12 mouse cellular contexts compared by ENCODE assay signal in the genomic region with DNA sequence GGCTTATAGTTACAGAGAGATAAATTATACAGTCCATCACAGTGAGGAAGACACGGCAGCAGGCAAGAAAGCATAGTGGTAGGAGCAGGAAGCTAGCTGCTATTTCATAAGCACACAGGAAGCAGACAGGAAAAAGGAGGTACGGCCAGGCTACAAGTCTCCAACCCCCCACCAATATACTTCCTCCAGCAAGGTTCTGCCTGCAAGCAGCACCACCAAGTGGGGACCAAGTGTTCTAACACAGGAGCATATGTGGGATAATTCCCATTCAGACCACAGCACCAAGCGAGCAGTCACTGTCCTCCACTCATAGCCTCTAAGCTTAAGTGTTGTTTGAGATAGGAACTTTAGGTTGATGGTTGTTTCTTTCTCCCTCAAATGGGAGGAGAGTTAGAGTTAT. TPM values are rescaled to one million over a fixed set of nuclear protein-coding genes. Genes with fewer than 3 reads are reported as not detected.
DNase-seq lines count a peak whose midpoint lies in the region; ATAC-seq and TF ChIP-seq lines count a peak whose summit lies in the region.
"Had no signal": no experiment of that assay in that cellular context is flagged by ENCODE, and none has a peak within 500 bp of the region (broad histone marks: within the 10 kb centered on the region; RNA-seq: fewer than 3 reads in every experiment).

No protein-coding gene starts in this region.

- DNase-seq in embryo, embryonic 10 days (ENCODE audit: low spot score), result peak; percentile 17
- DNase-seq in embryo, embryonic 9.5 days (ENCODE audit: extremely low spot score), result no peak
- DNase-seq in left cerebral cortex, adult 2 months (ENCODE audit: extremely low spot score in 1 of 2, low spot score in 2 of 2), result no peak
- no peak for DNase-seq in left cerebral cortex, postnatal 25 days (ENCODE audit: low spot score in 2 of 2)
- peak; percentile 50 for DNase-seq in 416B (ENCODE audit: low read depth)
- DNase-seq in brain, adult 2 months (ENCODE audit: low read depth, low spot score), result peak; percentile 42
- DNase-seq in hindbrain, embryonic 11.5 days (ENCODE audit: low spot score), result no peak
- DNase-seq in adrenal gland, adult 2 months, result no peak
- DNase-seq: adrenal gland, postnatal 10 days; cerebellum, adult 18-20 months had no signal

- intact Hi-C loops in left cerebral cortex, adult 2 months (cut with DNase I), result no loop called here
- intact Hi-C loops in left cerebral cortex, postnatal 25 days (cut with DNase I), result no loop called here

- H3K9ac ChIP-seq in hindbrain, embryonic 11.5 days (ENCODE audit: low read depth, low read length), result no peak overlapping the region
- H3K9ac ChIP-seq: hindbrain, embryonic 15.5 days had no signal

- H3K27me3 ChIP-seq in hindbrain, embryonic 11.5 days (ENCODE audit: control insufficient read depth, insufficient read depth, low read length), result no peaks in the 10 kb centered on the region
- H3K27me3 ChIP-seq: hindbrain, embryonic 15.5 days had no signal

- no peak for ATAC-seq in hindbrain, embryonic 11.5 days (ENCODE audit: low FRiP score)

- no peak overlapping the region for H3K4me3 ChIP-seq in left cerebral cortex, adult 2 months
- no peak overlapping the region for H3K4me3 ChIP-seq in hindbrain, embryonic 11.5 days (ENCODE audit: low read depth, low read length)
- H3K4me3 ChIP-seq: hindbrain, embryonic 15.5 days; myocyte had no signal

- H3K36me3 ChIP-seq in hindbrain, embryonic 11.5 days (ENCODE audit: control insufficient read depth, insufficient read depth, low read length), result no peaks in the 10 kb centered on the region
- H3K36me3 ChIP-seq: hindbrain, embryonic 15.5 days had no signal

- WGBS in hindbrain, embryonic 11.5 days, result 59% methylated on average over 3 of the region's 3 CpGs

- no peak overlapping the region for H3K4me2 ChIP-seq in hindbrain, embryonic 11.5 days (replicated peaks; ENCODE audit: low read depth, low read length)
- H3K4me2 ChIP-seq: hindbrain, embryonic 15.5 days had no signal

- H3K4me1 ChIP-seq in hindbrain, embryonic 11.5 days (replicated peaks; ENCODE audit: control insufficient read depth, insufficient read depth, low read length), result no peaks in the 10 kb centered on the region

- no peaks in the 10 kb centered on the region for H3K9me3 ChIP-seq in hindbrain, embryonic 11.5 days (ENCODE audit: control insufficient read depth, low read length)
- H3K9me3 ChIP-seq: hindbrain, embryonic 15.5 days had no signal

- no peak overlapping the region for H3K27ac ChIP-seq in left cerebral cortex, adult 2 months
- H3K27ac ChIP-seq in hindbrain, embryonic 11.5 days (ENCODE audit: low read depth, low read length), result no peak overlapping the region
- H3K27ac ChIP-seq: hindbrain, embryonic 15.5 days had no signal

- TF ChIP-seq CTCF in left cerebral cortex, adult 2 months (IDR thresholded peaks at IDR 0.05), result peak; percentile 29

RNA-seq across cellular contexts. Expression of gene Maged1, which starts 6.3 kb away (rescaled TPM):
- 100 to 1,000 TPM; 427 to 437 TPM for total RNA-seq in left cerebral cortex, adult 2 months (2021)
- 100 to 1,000 TPM; 444 to 445 TPM for total RNA-seq in left cerebral cortex, postnatal 25 days (2021)
- polyA plus RNA-seq in hindbrain, embryonic 11.5 days (2014; fragmentation: Nextera tagmentation; extraction: Ambion mirVana), result 842 and 887 TPM in 2 replicates
- total RNA-seq in adrenal gland, adult 2 months (2021), result 100 to 1,000 TPM; 267 to 274 TPM
- 233 and 305 TPM in 2 replicates for polyA plus RNA-seq in adrenal gland, adult 2 months (2012; rRNA removed)

Comparison
In these comparisons a context has a peak if more than half of its experiments do, and no peak if none do; other contexts are left out.
1. DNase-seq: peak in embryo, embryonic 10 days (single experiment), 416B (single experiment) and brain, adult 2 months (single experiment); none in embryo, embryonic 9.5 days (single experiment), left cerebral cortex, adult 2 months (0 of 2), left cerebral cortex, postnatal 25 days (0 of 2), hindbrain, embryonic 11.5 days (single experiment) and adrenal gland, adult 2 months (single experiment).